Mouse (Mus musculus) right cerebral cortex, postnatal 4 days (tissue): ENCODE measurements around the gene Rab23.
A peak's percentile ranks its signal among the peaks of the same experiment; 100 is the strongest.
"Not testable (repeated sequence)": the region's sequence is repeated elsewhere in the genome, so short reads cannot be mapped to it uniquely, and the experiment has no call there.

Experiments
- DNase-seq: peaks from one replicate; pipeline ENCODE4 v3.0.0-alpha.2; 2022

Rab23 gene

DNA sequence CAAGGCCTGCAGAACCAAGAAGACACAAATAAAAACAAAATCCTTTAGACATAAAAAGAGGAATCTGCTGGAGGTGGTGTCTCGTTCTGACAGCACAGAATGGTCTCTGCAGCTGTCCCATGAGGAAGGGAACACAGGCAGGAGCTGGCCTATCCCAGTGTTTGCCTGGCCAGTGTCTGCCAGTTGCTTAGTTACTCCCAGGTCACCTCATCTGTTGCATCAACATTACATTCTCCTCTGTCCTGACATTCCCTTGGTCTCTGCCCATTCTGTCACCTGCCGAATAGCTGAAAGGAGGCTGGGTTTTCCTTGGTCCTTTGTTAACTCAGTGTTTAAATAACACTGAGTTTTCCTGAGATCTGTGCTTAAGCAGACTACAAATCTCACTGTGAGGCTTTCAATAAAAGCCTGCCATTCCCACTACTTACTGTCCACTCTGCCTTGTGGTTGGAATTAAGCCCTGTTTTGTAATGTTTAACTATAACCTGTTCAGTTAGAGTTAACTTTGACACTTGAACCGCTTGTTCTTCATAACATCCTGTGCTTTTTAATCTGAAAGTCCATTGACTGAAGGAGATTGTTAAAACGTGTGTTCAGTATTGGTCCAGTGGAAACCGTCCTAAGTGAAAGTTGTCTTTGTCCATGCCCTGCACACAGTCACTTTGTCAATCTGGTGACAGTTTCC, 14.5 kb downstream of the Rab23 start:
- DNase-seq, result no peak

DNA sequence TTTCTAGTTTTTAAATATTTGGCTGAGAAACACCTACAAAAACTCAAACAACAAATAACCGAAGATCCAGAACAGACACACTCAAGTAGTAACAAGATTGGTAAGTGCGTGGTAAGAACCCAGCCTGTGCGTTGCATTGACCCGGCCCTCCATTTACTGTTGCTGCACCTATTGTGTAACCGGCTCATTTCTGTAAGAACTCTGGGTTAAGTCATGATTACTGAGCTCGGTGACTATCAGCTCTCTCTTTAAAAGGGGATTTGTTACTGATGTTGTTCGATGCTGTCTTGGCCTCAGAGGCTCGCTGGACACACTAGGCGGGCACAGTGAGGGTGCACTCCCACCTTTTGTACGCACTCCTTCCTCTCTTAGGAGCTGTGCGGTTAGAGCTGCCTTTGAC, 18.6 kb downstream of the Rab23 start:
- DNase-seq, result no peak

DNA sequence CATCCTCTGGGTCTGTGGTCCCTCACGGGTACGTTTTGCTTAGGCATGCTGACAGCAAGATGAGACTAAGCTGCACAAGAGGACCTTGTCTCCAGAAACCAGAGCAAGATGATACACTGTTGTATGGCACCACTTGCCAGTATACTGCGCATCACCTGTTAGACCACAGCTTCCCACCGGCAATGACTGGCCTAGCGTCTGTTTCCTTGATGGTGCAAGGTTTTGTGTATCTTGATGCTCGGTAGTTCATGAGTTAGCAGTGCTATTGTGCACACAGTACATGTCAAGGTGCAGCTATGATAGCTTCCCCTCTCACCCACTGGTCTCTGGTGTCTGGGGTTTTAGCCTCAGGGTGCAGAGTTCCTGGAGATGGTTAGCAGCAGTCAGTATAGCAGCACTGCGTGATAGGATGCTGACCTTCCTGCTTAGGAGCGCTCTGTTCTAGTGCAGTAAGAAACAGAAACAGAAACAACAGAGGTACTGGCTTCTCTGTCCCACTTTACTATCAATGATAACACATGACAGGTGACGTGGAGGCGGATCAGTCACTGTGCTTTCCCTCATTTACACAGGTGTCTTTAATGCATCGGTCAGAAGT, 19.1 kb downstream of the Rab23 start:
- no peak for DNase-seq

DNA sequence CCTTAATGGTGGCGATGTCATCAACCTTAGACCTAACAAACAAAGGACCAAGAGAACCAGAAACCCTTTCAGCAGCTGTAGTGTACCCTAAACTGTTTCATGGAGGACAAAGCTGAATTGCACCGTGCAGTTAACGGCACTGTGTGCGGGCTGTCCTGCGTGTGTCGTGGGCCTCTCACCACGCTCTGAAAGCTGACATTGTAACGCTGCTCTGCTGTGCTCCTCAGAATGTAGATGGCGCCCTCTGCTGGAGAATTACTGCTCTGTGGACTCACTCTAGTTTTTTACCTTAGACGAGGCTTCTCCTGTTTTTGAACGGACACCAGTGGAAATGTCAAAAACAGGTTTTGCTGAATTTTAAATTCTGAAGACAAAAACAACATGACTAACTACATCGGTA, 19.6 kb downstream of the Rab23 start:
- DNase-seq, result peak; percentile 96

DNA sequence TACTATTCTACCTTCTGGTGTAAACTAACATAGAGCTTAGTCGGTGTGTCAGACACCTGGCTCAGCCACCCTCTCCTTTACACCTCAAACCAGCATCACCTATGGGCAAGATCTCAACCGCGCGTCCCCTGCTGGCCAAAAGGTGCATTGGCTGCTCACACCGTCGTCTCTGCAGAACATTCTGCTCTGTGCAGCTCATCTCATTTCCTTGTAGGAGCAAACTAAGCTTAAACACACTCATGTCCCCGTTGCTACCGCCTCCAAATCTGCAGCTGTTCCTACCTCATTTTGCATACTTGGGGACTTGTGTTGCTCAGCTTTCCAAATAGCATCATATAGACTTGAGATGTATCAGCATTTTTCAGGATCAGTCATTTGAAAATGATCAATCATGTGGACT, 23.2 kb downstream of the Rab23 start:
- peak; percentile 34 for DNase-seq

DNA sequence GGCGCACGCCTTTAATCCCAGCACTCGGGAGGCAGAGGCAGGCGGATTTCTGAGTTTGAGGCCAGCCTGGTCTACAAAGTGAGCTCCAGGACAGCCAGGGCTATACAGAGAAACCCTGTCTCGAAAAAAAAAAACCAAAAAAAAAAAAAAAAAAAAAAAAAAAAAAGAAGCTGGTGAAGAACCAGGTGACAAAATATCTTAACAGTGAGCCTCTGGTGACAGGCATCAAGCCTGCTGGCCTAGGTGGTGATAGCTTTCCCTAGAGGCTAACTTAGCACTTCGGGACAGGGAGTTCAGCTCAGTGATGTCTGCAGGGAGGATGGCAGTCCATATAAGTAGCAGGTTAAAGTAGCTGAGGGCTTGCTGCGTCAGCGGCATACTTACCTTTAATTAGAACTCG, 25.1 kb downstream of the Rab23 start:
- not testable (repeated sequence) for DNase-seq

DNA sequence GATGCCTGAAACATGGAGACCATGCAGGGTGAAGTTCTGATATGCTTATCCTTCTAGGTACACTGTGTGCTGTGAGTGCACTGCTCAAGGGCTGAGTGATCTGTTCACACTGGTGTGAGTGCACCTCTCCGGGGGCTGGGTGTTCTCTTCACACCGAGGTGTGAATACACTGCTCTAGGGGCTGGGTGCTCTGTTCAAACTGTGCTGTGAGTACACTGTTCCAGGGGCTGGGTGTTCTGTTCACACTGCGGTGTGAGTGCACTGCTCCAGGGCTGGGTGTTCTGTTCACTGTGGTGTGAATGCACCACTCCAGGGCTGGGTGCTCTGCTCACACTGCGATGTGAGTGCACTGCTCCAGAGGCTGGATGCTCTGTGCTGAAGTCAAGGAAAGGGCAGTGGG, 26.2 kb downstream of the Rab23 start:
- no peak for DNase-seq

DNA sequence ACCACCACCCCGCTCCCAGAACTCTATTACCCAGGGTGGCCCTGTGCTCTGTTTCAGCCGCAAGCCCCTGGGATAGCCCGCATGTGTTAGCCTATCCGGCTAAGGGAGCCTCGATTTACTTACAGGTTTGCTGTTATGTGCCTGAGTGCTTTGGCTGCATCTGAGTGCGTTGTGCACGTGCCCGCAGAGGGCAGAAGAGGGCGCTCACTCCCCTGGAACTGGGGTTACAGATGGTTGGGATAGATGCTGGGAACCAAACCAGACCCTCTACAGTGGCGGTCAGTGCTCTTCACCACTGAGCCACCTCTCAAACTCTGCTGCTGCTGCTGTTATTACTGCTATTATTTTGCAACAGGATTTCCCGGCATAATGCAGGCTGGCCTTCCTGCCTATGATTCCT, 29.4 kb downstream of the Rab23 start:
- DNase-seq, result no peak

DNA sequence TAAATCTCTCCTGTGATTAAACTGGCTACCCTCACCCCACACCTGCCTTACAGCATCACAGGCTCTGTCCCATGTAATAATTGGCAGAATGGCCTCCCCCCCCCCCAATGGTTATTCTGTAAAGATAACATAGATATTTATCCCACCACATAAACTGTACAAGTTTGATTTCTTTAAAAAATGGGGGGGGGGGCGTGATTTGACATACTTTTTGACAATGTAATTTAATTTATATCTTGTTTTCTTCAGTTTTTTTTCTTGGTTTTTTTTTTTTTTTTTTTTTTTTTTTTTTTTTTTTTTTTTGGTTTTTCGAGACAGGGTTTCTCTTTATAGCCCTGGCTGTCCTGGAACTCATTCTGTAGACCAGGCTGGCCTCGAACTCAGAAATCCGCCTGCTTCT, 30.0 kb downstream of the Rab23 start:
- not testable (repeated sequence) for DNase-seq

DNA sequence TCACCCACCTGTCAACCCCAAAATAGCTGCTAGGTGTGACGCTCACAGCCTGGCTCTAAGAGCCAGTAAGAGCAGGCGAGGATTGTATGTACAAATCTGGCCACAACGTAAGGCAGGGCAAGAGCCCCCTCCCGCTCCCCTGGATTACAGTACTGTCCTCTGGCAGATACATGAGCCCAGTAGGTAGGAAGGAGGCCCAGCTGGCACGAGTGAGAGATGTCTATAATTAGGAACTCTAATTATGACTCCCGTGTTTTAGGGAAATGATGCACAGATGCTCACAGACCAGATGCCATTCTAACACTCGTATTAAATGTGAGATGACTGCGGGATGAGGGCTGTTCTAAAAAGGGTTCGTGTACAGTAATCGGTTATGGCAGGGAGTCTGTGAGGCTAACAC, 31.6 kb downstream of the Rab23 start:
- DNase-seq, result no peak

DNA sequence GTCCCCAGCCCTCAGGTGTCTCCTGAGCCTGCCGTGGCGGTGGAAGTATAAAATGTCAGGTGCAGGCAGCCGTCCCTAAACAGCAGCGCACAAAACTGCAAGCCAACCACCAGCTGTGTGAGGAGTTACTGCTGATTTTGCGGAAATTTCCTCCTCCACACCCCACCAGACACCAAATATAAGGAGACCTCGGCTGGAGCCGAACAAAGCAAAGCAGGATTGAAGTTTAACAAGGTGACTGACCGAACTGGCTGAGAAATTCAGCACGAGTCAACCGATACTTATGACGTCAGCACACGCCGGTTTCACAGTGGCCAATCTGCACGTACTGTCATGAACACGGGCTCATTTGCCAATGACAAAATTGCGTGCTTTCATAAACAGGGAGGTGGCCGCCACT, 34.4 kb downstream of the Rab23 start:
- no peak for DNase-seq

DNA sequence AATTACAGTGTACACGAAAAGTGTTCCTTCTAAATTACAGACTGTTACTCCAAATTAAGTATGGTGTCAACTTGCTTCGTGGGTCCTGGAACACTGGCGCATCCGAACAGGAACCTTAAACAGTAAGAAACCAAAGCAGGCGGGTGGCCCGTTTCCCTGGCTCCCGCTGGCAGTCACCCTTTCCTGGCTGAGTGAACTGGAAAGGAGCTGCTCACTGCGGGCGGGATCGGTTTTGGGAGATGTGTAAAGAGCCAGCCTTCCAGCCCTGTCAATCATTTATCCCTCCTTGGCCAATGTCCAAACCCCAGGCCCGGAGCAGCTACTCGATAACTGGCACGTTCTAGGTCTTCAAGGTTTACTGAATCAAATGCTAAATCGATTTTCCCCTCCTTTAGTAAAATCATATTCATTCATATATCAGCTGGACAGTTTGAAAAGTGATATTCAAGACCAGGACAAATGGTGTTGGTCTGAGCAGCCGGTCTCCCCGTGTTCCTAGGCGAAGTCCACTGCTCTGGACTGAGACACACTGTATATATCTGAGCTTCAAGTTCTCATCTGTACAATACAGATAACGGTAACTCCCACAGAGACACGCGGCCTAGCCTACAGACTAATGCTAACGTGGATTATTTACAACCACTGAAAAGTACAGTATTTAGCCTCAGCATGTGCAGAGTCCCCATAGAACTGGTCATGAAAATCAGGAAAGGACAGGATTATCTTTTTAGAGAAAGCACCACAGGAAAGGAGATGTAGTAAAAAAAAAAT, 35.5 kb downstream of the Rab23 start:
- peak; percentile 26 for DNase-seq

DNA sequence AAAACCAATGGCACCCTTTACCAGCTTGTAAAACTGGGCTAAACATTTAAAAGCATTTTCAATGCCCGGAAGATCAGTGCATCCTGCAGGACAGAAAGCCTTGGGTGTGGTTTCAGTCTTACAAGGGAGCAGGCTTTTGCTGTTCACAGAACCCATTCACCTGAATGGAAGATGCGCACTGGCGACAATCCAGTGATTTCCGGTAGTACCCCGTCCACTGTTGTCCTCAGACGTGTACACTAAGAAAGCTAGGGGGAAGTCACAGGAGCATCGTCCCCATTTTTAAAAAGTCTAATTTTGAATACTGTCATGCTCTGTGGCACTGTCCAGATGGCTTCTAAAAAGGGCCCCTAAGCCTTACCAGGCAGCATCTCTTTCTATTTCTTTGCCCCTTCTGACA, 36.1 kb downstream of the Rab23 start:
- DNase-seq, result no peak

DNA sequence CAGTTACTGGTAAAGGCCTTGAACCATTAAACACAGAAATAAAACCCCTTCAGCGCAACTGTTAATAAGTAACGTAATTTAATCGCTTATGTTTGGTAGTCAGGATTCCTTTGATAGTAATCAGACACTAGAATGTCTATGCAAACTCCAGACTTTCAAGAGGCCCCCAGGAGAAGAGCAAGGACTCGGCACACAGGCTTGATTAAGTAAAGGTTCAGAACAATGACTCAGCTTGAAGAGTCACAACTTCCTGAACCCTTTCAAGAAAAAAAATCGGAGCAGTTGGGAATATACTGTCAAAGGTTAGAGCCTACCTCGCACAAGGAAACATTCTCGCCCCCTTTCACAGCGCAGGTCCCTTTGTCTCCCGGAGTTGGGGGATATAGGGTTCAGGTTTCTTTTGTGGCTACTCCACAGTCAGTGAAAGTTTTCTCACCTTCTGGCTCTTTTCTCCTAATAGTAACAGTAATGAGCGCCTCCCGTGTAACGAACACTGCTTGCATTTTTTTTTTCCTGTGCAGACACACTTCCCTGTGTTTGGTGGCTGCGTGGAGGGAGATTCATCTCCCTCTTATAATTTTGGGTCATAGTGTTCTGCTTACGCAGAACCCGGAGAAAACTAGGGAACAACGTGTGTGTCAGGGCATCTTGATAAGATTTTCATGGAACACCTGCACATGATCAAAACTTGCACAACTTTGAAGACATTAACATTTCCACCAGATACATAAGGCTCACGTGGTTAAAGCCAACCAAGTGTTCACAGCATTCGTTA, 36.8 kb downstream of the Rab23 start:
- DNase-seq, result no peak

DNA sequence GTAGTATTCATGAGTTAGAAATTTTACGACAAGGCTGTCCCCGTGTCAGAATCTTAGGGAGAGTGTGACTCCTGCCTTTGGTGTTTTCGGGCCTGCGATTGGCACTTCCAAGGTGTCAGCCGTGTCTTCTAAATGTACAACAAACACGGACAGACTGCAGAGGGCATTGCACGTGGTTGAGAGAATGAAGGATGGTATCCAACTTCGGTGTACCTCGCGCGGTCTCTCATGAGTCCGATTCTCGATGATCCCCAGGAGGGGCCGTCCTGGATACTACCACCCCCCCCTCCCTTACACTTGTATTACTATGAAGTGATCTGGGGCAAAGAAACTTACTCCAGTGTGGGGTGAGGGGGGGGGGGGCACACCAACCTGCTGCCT, 37.3 kb downstream of the Rab23 start:
- no peak for DNase-seq

DNA sequence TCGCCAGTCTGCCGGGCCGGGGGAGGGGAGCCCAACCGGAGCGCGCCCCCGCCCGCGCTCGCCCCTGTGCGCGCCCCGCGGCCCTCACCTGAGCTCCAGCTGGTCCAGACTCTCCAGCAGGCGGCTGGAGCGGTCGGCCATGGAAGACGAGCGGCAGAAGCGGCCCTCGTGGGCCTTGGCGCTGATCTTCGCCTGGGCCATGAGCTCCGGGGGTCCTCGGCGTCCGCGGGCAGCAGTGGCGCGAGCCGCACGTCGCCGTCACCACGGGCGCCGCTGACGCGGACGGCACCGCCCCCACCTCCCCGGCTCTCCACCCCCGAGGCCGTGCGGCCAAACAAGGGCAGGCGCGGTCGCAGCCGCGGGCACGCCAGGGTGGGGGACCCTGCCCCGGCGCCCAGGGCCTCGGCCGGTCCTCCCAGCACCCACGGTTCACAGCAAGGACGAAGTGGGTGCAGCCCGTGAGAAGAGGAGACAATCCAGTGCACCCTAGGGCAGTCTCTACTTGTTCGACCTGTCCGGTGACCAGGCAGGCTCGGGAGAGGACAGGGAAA, 37.9 kb downstream of the Rab23 start, which contains the start of gene Bag2:
Gene Bag2 (minus strand): TSS at position 305 of the 551 bp plus-strand sequence.
- DNase-seq, result peak; percentile 61

DNA sequence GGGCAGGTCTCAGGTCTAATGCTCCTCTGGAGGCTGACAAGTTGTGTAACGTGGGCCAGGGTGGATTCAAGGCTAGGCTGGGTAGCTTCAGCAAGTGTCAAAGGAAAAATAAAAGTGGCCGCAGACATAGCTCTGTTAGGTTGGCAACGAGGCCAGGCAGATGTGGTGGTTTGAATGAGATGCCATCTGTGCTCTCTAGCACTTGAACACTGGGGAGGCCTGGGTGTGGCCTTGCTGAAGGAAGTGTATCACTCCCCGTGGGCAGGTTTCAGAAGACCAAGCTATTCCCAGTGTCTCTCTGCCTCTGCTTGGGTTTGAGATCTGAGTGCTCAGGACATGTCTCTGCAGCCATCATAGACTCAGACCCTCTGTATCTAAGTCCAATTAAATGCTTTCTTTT, 38.8 kb downstream of the Rab23 start:
- DNase-seq, result no peak

DNA sequence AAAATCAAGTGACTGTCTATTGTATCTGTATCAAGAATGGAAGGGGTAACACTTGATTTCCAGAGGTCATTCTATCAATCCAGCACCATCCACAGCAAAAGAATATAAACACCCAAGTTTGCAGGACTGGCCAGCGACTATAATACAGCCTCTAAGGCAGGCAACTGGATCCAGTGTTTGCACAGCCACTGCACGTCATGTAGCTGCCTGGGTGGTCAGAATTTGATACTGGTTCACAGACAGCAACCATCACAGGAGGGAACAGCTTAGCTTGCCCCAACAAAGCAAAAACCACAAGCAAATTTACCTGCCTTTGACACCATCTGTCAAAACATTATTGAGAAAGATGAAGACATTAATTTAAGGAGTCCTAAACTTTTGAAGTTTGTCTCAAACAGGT, 44.1 kb downstream of the Rab23 start:
- DNase-seq, result no peak

DNA sequence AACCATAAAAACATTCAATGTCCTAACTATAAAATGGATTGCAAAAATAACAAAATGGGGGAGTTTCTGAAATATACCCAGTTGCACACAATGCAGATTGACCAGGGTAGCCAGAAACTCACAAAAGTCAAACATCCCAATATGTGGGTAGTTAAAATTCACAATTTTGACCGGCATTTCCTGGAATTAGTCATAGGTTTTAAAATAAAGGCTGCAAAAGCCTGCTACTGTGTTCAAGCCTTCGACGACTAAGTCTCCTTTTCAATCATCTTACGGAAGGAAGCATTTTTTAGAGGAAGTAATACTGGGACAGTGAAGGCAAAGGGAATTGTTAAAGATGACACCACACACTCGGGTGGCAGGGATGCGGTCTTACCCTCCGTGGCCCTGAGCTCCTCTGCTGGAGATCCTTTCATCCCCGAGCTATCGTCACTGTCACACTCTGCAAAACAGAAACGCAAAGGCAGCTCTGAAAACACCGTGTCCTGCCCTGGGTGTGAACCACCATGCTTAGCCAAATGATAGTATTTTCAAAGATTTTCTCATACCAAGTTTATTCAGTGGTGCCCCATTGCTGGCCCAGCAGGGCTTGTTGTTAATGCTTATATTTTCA, 45.9 kb downstream of the Rab23 start:
- DNase-seq, result no peak

DNA sequence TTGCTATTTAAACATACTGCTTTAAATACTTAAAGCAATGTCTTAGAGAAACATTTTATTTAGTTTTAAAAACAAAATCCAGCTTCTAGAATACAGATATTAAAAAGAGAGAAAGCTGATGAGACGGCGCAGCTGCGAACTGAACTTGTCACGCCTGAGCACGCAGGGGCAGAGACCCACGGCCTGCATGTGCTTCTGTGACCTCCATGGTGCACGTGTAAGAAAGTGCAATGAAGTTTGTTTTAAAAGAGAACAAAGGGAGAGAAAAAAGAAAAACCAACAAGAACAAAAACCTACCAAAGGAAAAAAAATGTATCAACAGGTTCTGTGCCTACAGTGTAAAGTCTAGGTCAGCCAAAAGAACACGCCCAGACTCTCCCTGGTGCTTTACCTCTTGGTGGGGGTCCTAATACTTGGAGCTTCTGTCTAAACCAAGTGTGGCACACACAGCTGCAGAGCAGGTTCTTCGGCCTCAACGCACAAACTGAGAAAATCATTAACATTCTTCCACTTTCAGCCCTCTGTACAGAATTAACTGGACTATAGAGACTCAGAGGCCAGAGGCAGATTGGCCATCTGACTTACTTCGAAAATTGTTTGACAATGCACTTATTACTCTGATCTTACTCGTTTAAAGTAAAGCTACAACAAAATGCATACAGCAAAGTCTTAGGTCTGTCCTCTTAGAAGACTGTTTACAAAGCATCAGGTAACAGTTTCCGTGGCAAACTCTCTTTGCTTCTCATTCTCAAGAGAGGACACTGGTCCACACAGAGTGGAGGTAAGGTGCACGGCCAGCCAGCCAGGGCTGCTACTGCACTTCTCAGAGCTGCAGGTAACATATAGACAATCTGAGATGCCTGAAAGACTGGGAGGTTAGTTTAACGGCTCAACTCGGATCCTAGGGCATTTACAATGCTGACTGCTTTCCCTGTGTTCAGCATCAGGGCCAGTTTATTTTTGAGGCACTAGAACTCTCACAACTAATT, 47.1 kb downstream of the Rab23 start:
- DNase-seq, result no peak

DNA sequence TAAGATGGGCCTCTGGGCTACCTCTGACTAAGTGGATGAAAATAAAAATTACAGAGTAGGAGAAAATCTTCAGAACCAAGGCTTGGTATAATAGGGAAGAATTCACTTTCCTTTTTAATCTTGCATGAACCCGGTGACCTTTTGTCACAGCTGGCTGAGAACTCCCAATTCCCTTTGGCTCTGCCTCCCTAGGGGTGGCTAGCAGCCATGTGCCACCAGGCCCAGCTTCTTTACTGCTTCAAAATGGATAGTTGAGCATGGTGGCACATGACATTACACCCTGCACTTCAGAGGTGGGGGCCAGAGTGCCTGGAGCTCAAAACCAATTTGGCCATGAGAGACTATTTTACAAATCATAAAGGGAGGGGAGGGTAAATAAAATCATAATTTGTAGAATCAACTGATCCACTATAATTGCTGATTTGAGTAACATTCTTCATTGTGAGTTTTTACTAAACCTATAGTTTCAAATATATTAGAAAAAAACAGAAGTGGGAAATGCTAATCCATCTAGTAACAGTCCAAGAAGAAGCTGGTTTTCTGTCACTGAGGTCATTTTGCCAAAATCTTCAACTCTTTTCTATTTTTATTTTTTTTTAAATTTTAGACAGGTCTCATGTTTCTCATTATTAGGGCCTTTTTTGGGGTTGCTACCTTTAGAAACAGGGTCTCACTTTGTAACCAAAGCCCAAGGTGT, 48.6 kb downstream of the Rab23 start:
- DNase-seq, result no peak
